Mouse (Mus musculus): ENCODE measurements at regions not wholly inside any gene's neighbourhood (a gene's known extent, or its start where the extent isn't known, plus 50 kb on each side); places are given as distances from the start of the nearest gene placed in this dataset.
A peak's percentile ranks its signal among the peaks of the same experiment; 100 is the strongest.

GRCm38 (mm10) chr11:13724375-13724774, 874.7 kb upstream of the Pom121l12 start:
- DNase-seq (ENCODE audit: low spot score in 2 of 2) = peak; percentile 0 to 6

DNA sequence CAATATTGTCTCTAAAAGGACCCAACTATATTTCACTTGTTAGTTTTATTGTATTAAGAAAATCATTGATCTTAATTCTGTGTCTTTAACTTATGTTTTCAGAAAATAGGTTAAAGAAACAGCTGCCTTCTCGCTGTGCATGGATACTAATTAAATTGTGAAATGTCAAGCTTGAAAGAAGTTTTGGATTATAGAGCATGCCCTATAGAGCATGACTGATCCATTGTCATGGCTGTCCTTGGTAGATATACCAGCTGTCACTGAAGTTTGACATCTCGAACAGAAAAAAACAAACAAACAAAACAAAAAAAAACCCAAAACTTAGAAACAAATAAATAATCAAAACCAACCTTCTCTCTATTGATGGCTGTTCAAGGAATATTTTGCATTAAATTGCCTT, 828.0 kb upstream of the Pom121l12 start:
- DNase-seq (ENCODE audit: low spot score in 2 of 2) = no peak

Measured in frontal cortex, postnatal 36 days (tissue).